Mouse (Mus musculus) midbrain, postnatal 0 days (tissue): ENCODE measurements around the gene Brap. TPM values are rescaled to one million over a fixed set of nuclear protein-coding genes. Genes with fewer than 3 reads are reported as not detected.

Experiments
- ATAC-seq: fragments of 200-750 bp; cut with Nextera tagmentation; 2 replicates; pipeline ENCODE4 v1.8.0; 2017; ENCODE audit warnings: moderate number of reproducible peaks, mild to moderate bottlenecking, moderate TSS enrichment, moderate library complexity; ENCODE audit not compliant: low FRiP score
- DNase-seq: peaks from one replicate; pipeline ENCODE4 v3.0.0-alpha.2; 2015; ENCODE audit warnings: low spot score
- H3K27ac ChIP-seq: fragments of 300-500 bp; sonication (generic); 2 replicates; pipeline ENCODE4 v1.5.1; 2014; ENCODE audit warnings: low read depth, mild to moderate bottlenecking, low read length, mixed read lengths
- H3K27me3 ChIP-seq: fragments of 300-500 bp; sonication (generic); 2 replicates; pipeline ENCODE4 v1.6.1; 2014; ENCODE audit warnings: low read length, control low read depth, mixed read lengths; ENCODE audit not compliant: insufficient read depth
- H3K36me3 ChIP-seq: fragments of 300-500 bp; sonication (generic); 2 replicates; pipeline ENCODE4 v1.6.1; 2014; ENCODE audit warnings: low read length, control low read depth, mixed read lengths; ENCODE audit not compliant: insufficient read depth
- H3K4me1 ChIP-seq: fragments of 300-500 bp; sonication (generic); 2 replicates; pipeline ENCODE4 v1.6.1; 2014; ENCODE audit warnings: mild to moderate bottlenecking, control low read depth, antibody characterized with exemption, low read length, mixed read lengths; ENCODE audit not compliant: insufficient read depth
- H3K4me2 ChIP-seq: fragments of 300-500 bp; sonication (generic); 2 replicates; pipeline ENCODE4 v1.6.1; 2014; ENCODE audit warnings: low read depth, mild to moderate bottlenecking, low read length, mixed read lengths; ENCODE audit not compliant: poor library complexity, severe bottlenecking
- H3K4me3 ChIP-seq: fragments of 300-500 bp; sonication (generic); 2 replicates; pipeline ENCODE4 v1.5.1; 2014; ENCODE audit warnings: low read depth, mild to moderate bottlenecking, low read length, moderate library complexity
- H3K9ac ChIP-seq: fragments of 300-500 bp; sonication (generic); replicated peaks from 2 replicates; pipeline ENCODE4 v1.6.1; 2014; ENCODE audit warnings: mild to moderate bottlenecking, low read length, moderate library complexity, mixed read lengths; ENCODE audit not compliant: poor library complexity, severe bottlenecking
- H3K9me3 ChIP-seq: fragments of 300-500 bp; sonication (generic); 2 replicates; pipeline ENCODE4 v1.6.1; 2016; ENCODE audit warnings: low read length, control low read depth
- CTCF ChIP-seq: IDR thresholded peaks from 2 replicates; pipeline ENCODE4 v1.5.1; 2016; ENCODE audit warnings: antibody characterized with exemption, mild to moderate bottlenecking
- WGBS: fragments of 180-500 bp; shearing (Covaris S2); extraction: QIAGEN DNeasy Blood & Tissue Kit; methylation state at CpG from one replicate; pipeline ENCODE4 v1.1.7; 2014; 5-methylcytosine and 5-hydroxymethylcytosine counted together
- polyA plus RNA-seq: library from polyadenylated mRNA; unstranded; fragments of >200 nt; fragmentation: Nextera tagmentation; extraction: Ambion mirVana; gene quantifications from 2 replicates; pipeline ENCODE4 v1.2.1, GENCODE M21; 2015
- total RNA-seq: library from RNA; depleted of rRNA; stranded (reverse); fragments of >200 nt; gene quantifications from 2 replicates; pipeline ENCODE4 v1.2.3, GENCODE M21; 2014; rRNA removed

Brap gene
- total and polyA plus RNA-seq, 2 experiments from 2014 or later = 43.5 to 48.2 TPM

- no peaks in the 10 kb centered on the region for H3K27me3 ChIP-seq
- no peaks in the 10 kb centered on the region for H3K36me3 ChIP-seq
- peak; percentile 42 for TF ChIP-seq CTCF
- H3K4me2 ChIP-seq = no peak overlapping the region
- ATAC-seq = no peak
- H3K9me3 ChIP-seq = no peaks in the 10 kb centered on the region
- no peak overlapping the region for H3K4me3 ChIP-seq
- no peak overlapping the region for H3K9ac ChIP-seq
- DNase-seq = no peak
- H3K4me1 ChIP-seq = 0 out of 2 replicates have a peak, but pooled peaks cover 2% of the 10 kb centered on the region
- WGBS = 92% methylated on average over 5 of the region's 5 CpGs
- H3K27ac ChIP-seq = no peak overlapping the region
Measured at GRCm38 (mm10) chr5:121720888-121721585, 60.7 kb downstream of the Brap start.

DNA sequence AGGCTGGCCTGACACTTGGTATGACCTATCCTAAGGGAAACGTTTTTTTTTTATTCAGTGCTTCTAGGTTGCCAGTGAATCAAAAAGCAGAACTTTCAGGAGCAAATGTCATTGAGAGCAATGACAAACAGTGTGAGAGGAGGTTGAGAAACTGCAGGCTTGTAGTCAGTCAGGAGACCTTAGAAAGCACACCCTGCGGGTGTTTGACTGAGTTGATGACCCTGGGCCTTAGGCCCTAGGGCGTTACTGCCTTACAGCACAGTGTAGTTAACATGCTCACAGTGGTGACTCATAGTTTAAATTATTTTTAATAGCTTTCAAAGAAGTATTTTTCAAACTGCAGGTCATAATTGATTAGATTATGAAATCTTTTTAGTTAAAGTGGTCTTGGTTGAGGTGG, 61.5 kb downstream of the Brap start:
- ATAC-seq (no peak), DNase-seq (no peak)
- no peaks in the 10 kb centered on the region for H3K27me3 ChIP-seq
- no peak overlapping the region for H3K27ac ChIP-seq
- no peak overlapping the region for H3K4me3 ChIP-seq
- no peaks in the 10 kb centered on the region for H3K36me3 ChIP-seq
- WGBS = 80% methylated on average over 3 of the region's 3 CpGs
- no peaks in the 10 kb centered on the region for H3K9me3 ChIP-seq
- no peak overlapping the region for H3K4me2 ChIP-seq
- H3K9ac ChIP-seq = no peak overlapping the region
- 0 out of 2 replicates have a peak, but pooled peaks cover 2% of the 10 kb centered on the region for H3K4me1 ChIP-seq
- TF ChIP-seq CTCF = no peak

DNA sequence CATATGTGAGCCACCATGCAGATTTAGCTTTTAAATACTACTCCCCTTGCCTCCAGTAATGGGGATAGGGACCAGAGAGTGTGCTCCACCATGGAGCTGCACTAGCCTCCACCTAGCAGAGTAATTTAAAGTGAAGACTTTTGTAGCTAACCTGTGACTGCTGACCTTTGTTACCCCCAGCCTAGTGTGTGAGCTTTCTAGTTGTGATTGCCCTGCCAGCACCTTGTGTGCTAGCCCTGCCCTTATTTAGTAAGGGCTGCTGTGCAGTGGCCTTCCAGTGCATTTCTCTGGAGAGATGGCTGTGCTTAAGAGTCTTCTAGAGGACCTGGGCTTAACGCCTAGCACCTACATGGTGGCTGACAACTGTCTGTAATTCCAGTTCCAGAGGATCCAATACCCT, 64.3 kb downstream of the Brap start:
- TF ChIP-seq CTCF = no peak
- no peak overlapping the region for H3K27ac ChIP-seq
- no peak overlapping the region for H3K9ac ChIP-seq
- H3K4me3 ChIP-seq = no peak overlapping the region
- H3K9me3 ChIP-seq = no peaks in the 10 kb centered on the region
- DNase-seq (no peak), ATAC-seq (no peak)
- no peak overlapping the region for H3K4me2 ChIP-seq
- H3K36me3 ChIP-seq = no peaks in the 10 kb centered on the region
- 88% methylated on average over 1 of the region's 1 CpGs for WGBS
- H3K4me1 ChIP-seq = 0 out of 2 replicates have a peak, but pooled peaks cover 2% of the 10 kb centered on the region
- H3K27me3 ChIP-seq = no peaks in the 10 kb centered on the region

DNA sequence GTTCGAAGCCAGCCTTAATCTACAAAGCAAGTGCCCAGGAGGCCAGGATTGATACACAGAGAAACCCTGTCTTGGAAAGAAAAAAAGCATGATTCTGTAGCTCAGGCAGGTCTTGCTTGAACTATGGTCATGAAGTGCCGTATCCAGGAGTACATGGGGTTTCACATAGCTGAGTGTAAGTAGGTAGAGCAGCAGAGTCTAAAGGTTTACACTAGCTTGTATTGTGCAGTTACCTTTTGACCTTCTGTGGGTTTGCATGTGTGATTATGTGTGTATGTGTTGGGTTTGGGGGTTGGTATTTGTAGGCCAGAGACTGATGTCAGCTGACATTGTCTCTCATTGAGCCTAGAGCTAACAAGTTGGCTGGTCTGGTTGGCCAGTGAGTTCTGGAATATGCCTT, 69.7 kb downstream of the Brap start:
- Histone ChIP-seq H3K4me2 (no peak overlapping the region), H3K4me3 (no peak overlapping the region), H3K36me3 (no peaks in the 10 kb centered on the region), H3K4me1 (no peaks in the 10 kb centered on the region), H3K27me3 (no peaks in the 10 kb centered on the region), H3K9ac (no peak overlapping the region), H3K9me3 (no peaks in the 10 kb centered on the region), H3K27ac (no peak overlapping the region)
- DNase-seq = no peak
- WGBS = 95% methylated on average over 2 of the region's 2 CpGs
- no peak for TF ChIP-seq CTCF
- no peak for ATAC-seq

DNA sequence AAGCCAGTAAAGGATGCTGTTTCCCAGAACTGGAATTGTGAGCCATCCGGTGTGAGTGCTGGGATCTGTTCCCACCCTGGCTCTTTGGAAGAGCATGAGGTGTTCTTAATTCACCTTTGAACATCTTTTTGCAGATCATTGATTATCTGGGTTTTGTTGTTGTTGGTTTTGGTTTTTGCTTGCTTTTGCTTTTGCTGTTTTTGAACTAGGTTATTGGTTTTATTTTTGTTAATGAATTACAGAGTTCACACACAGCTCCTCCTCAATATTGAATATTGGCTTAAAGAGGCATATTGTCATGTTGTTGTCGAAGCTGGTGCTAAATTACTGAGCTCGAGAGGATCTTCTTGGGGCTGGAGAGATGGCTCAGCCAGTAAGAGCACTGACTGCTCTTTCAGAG, 76.3 kb downstream of the Brap start:
- no peak overlapping the region for H3K27ac ChIP-seq
- no peak for TF ChIP-seq CTCF
- no peak overlapping the region for H3K4me2 ChIP-seq
- no peak overlapping the region for H3K4me3 ChIP-seq
- WGBS = 91% methylated on average over 3 of the region's 3 CpGs
- no peak overlapping the region for H3K9ac ChIP-seq
- no peaks in the 10 kb centered on the region for H3K27me3 ChIP-seq
- no peaks in the 10 kb centered on the region for H3K4me1 ChIP-seq
- ATAC-seq (no peak), DNase-seq (no peak)
- H3K9me3 ChIP-seq = no peaks in the 10 kb centered on the region
- H3K36me3 ChIP-seq = no peaks in the 10 kb centered on the region

Other genes starting within 250 kb of the Brap start
- 0.66 and 4.6 TPM in 2 replicates for gene Tmem116, start 208.7 kb upstream of the Brap start, total RNA-seq
- gene Tmem116, start 208.7 kb upstream of the Brap start, polyA plus RNA-seq = 2.0 and 2.5 TPM in 2 replicates
- gene Erp29, start 208.1 kb upstream of the Brap start, total RNA-seq = 70.8 and 86.6 TPM in 2 replicates
- gene Erp29, start 208.1 kb upstream of the Brap start, polyA plus RNA-seq = 187 and 202 TPM in 2 replicates
- not detected in 2 replicates for gene Adam1b, start 157.1 kb upstream of the Brap start, total RNA-seq
- not detected in 2 replicates for gene Adam1b, start 157.1 kb upstream of the Brap start, polyA plus RNA-seq
- 17.0 and 21.0 TPM in 2 replicates for gene Adam1a, start 115.1 kb upstream of the Brap start, total RNA-seq
- gene Adam1a, start 115.1 kb upstream of the Brap start, polyA plus RNA-seq = 1.8 and 2.4 TPM in 2 replicates
- 0.71 TPM in 1 of 2 replicates, not detected in the other for gene Gm42878, start 115.1 kb upstream of the Brap start, total RNA-seq
- gene Gm42878, start 115.1 kb upstream of the Brap start, polyA plus RNA-seq = not detected in 2 replicates
- 72.7 and 78.0 TPM in 2 replicates for gene Mapkapk5, start 114.7 kb upstream of the Brap start, total RNA-seq
- 45.3 and 45.8 TPM in 2 replicates for gene Mapkapk5, start 114.7 kb upstream of the Brap start, polyA plus RNA-seq
- gene Aldh2, start 66.7 kb upstream of the Brap start, total RNA-seq = 104 TPM in 2 replicates
- gene Aldh2, start 66.7 kb upstream of the Brap start, polyA plus RNA-seq = 139 and 147 TPM in 2 replicates
- gene Acad12, start 41.6 kb upstream of the Brap start, total RNA-seq = 2.0 and 2.1 TPM in 2 replicates
- gene Acad12, start 41.6 kb upstream of the Brap start, polyA plus RNA-seq = 1.8 and 2.1 TPM in 2 replicates
- 1.7 TPM in 2 replicates for gene Acad10, start within 50 bp of the Brap start, total RNA-seq
- gene Acad10, start within 50 bp of the Brap start, polyA plus RNA-seq = 1.3 and 1.4 TPM in 2 replicates
- gene Atxn2, start 50.8 kb downstream of the Brap start, total RNA-seq = 102 and 103 TPM in 2 replicates
- gene Atxn2, start 50.8 kb downstream of the Brap start, polyA plus RNA-seq = 82.9 and 103 TPM in 2 replicates
- 21.5 and 23.8 TPM in 2 replicates for gene Sh2b3, start 177.1 kb downstream of the Brap start, total RNA-seq
- gene Sh2b3, start 177.1 kb downstream of the Brap start, polyA plus RNA-seq = 5.9 and 6.4 TPM in 2 replicates
- gene Pheta1, start 188.4 kb downstream of the Brap start, total RNA-seq = 46.1 and 49.7 TPM in 2 replicates
- 29.8 and 33.1 TPM in 2 replicates for gene Pheta1, start 188.4 kb downstream of the Brap start, polyA plus RNA-seq